Mouse (Mus musculus) liver, embryonic 14.5 days (tissue): Measurements from ENCODE around the gene Gpr85.

Experiments
- CTCF ChIP-seq: IDR thresholded peaks from 2 replicates; pipeline ENCODE4 v1.5.1; 2016; ENCODE audit warnings: antibody characterized with exemption, low read depth, control low read depth
- EP300 ChIP-seq: IDR thresholded peaks from 2 replicates; pipeline ENCODE4 v1.6.1; 2016; ENCODE audit warnings: antibody characterized with exemption, low read depth

- no peak for TF ChIP-seq EP300
- TF ChIP-seq CTCF: no peak
Observed at GRCm38 (mm10) chr6:13853244-13853643, 13.5 kb upstream of the Gpr85 start.
